Mouse (Mus musculus): ENCODE data around the gene Prkn. TPM values are rescaled to one million over a fixed set of nuclear protein-coding genes. Genes with fewer than 3 reads are reported as not detected.

Prkn gene
- polyA plus RNA-seq, 1 experiment from 2014 or later: 0.64 TPM

- H3K36me3 ChIP-seq: no peaks in the 10 kb centered on the region
- no peaks in the 10 kb centered on the region for H3K9me3 ChIP-seq (replicated peaks)
- no peak overlapping the region for H3K4me2 ChIP-seq
- no peaks in the 10 kb centered on the region for H3K4me1 ChIP-seq
- H3K27ac ChIP-seq: no peak overlapping the region
- no peak overlapping the region for H3K9ac ChIP-seq
- ATAC-seq: no peak
- 62% methylated on average over 2 of the region's 2 CpGs for WGBS (ENCODE audit: insufficient replicate concordance)
- H3K27me3 ChIP-seq (replicated peaks): no peaks in the 10 kb centered on the region
- H3K4me3 ChIP-seq: no peak overlapping the region
Measured at GRCm38 (mm10) chr17:11375461-11375860, 535.3 kb downstream of the Prkn start.

- H3K27me3 ChIP-seq (replicated peaks): no peaks in the 10 kb centered on the region
- H3K4me3 ChIP-seq: no peak overlapping the region
- no peak for ATAC-seq
- no peaks in the 10 kb centered on the region for H3K4me1 ChIP-seq
- H3K9me3 ChIP-seq (replicated peaks): no peaks in the 10 kb centered on the region
- no peak overlapping the region for H3K9ac ChIP-seq
- no peak overlapping the region for H3K4me2 ChIP-seq
- H3K36me3 ChIP-seq: no peaks in the 10 kb centered on the region
- 72% methylated on average over 8 of the region's 8 CpGs for WGBS (ENCODE audit: insufficient replicate concordance)
- no peak overlapping the region for H3K27ac ChIP-seq
Measured at GRCm38 (mm10) chr17:11383364-11383962, 543.3 kb downstream of the Prkn start.

- Histone ChIP-seq H3K9ac (no peak overlapping the region), H3K9me3 (replicated peaks) (no peaks in the 10 kb centered on the region), H3K36me3 (no peaks in the 10 kb centered on the region), H3K27me3 (replicated peaks) (no peaks in the 10 kb centered on the region), H3K4me3 (no peak overlapping the region), H3K4me2 (no peak overlapping the region), H3K27ac (no peak overlapping the region), H3K4me1 (no peaks in the 10 kb centered on the region)
- no peak for ATAC-seq
- WGBS (ENCODE audit: insufficient replicate concordance): 67% methylated on average over 4 of the region's 4 CpGs
Measured at GRCm38 (mm10) chr17:11385246-11385645, 545.1 kb downstream of the Prkn start.

GRCm38 (mm10) chr17:11392622-11393294, 552.6 kb downstream of the Prkn start:
- no peaks in the 10 kb centered on the region for H3K9me3 ChIP-seq (replicated peaks)
- no peak for ATAC-seq
- H3K4me2 ChIP-seq: no peak overlapping the region
- H3K4me1 ChIP-seq: no peaks in the 10 kb centered on the region
- no peak overlapping the region for H3K27ac ChIP-seq
- no peaks in the 10 kb centered on the region for H3K36me3 ChIP-seq
- H3K9ac ChIP-seq: no peak overlapping the region
- WGBS (ENCODE audit: insufficient replicate concordance): 68% methylated on average over 11 of the region's 11 CpGs
- no peaks in the 10 kb centered on the region for H3K27me3 ChIP-seq (replicated peaks)
- no peak overlapping the region for H3K4me3 ChIP-seq

GRCm38 (mm10) chr17:11394607-11395006, 554.4 kb downstream of the Prkn start:
- H3K27me3 ChIP-seq (replicated peaks): no peaks in the 10 kb centered on the region
- ATAC-seq: no peak
- no peak overlapping the region for H3K27ac ChIP-seq
- WGBS (ENCODE audit: insufficient replicate concordance): 76% methylated on average over 6 of the region's 6 CpGs
- no peaks in the 10 kb centered on the region for H3K4me1 ChIP-seq
- H3K36me3 ChIP-seq: no peaks in the 10 kb centered on the region
- H3K4me3 ChIP-seq: no peak overlapping the region
- H3K9ac ChIP-seq: no peak overlapping the region
- no peaks in the 10 kb centered on the region for H3K9me3 ChIP-seq (replicated peaks)
- H3K4me2 ChIP-seq: no peak overlapping the region

GRCm38 (mm10) chr17:11397678-11398077, 557.5 kb downstream of the Prkn start:
- no peak for ATAC-seq
- H3K9me3 ChIP-seq (replicated peaks): no peaks in the 10 kb centered on the region
- H3K27ac ChIP-seq: no peak overlapping the region

GRCm38 (mm10) chr17:11402225-11402875, 562.2 kb downstream of the Prkn start:
- Histone ChIP-seq H3K4me2 (no peak overlapping the region), H3K27ac (no peak overlapping the region), H3K36me3 (no peaks in the 10 kb centered on the region), H3K27me3 (replicated peaks) (no peaks in the 10 kb centered on the region), H3K9ac (no peak overlapping the region), H3K9me3 (replicated peaks) (no peaks in the 10 kb centered on the region), H3K4me1 (no peaks in the 10 kb centered on the region), H3K4me3 (no peak overlapping the region)
- WGBS (ENCODE audit: insufficient replicate concordance): 55% methylated on average over 2 of the region's 2 CpGs
- no peak for ATAC-seq

More at GRCm38 (mm10) chr17:11397678-11398077, 557.5 kb downstream of the Prkn start:
- Histone ChIP-seq H3K4me1 (no peaks in the 10 kb centered on the region), H3K36me3 (no peaks in the 10 kb centered on the region), H3K9ac (no peak overlapping the region), H3K27me3 (replicated peaks) (no peaks in the 10 kb centered on the region), H3K4me2 (no peak overlapping the region), H3K4me3 (no peak overlapping the region)
- WGBS (ENCODE audit: insufficient replicate concordance): 66% methylated on average over 4 of the region's 4 CpGs

- Histone ChIP-seq H3K4me2 (no peak overlapping the region), H3K9me3 (replicated peaks) (no peaks in the 10 kb centered on the region), H3K27me3 (replicated peaks) (no peaks in the 10 kb centered on the region), H3K4me3 (no peak overlapping the region), H3K27ac (no peak overlapping the region), H3K4me1 (no peaks in the 10 kb centered on the region), H3K9ac (no peak overlapping the region), H3K36me3 (no peaks in the 10 kb centered on the region)
- 34% methylated on average over 10 of the region's 10 CpGs for WGBS (ENCODE audit: insufficient replicate concordance)
- no peak for ATAC-seq
Measured at GRCm38 (mm10) chr17:11411414-11411813, 571.2 kb downstream of the Prkn start.

GRCm38 (mm10) chr17:11413688-11414087, 573.5 kb downstream of the Prkn start:
- Histone ChIP-seq H3K9ac (no peak overlapping the region), H3K4me3 (no peak overlapping the region), H3K4me1 (no peaks in the 10 kb centered on the region), H3K36me3 (no peaks in the 10 kb centered on the region), H3K9me3 (replicated peaks) (no peaks in the 10 kb centered on the region), H3K27ac (no peak overlapping the region), H3K27me3 (replicated peaks) (no peaks in the 10 kb centered on the region), H3K4me2 (no peak overlapping the region)
- ATAC-seq: no peak
- 58% methylated on average over 5 of the region's 5 CpGs for WGBS (ENCODE audit: insufficient replicate concordance)

GRCm38 (mm10) chr17:11414288-11414687, 574.1 kb downstream of the Prkn start:
- H3K4me2 ChIP-seq: no peak overlapping the region
- H3K27ac ChIP-seq: no peak overlapping the region
- no peak for ATAC-seq
- no peaks in the 10 kb centered on the region for H3K9me3 ChIP-seq (replicated peaks)
- H3K4me1 ChIP-seq: no peaks in the 10 kb centered on the region
- no peak overlapping the region for H3K4me3 ChIP-seq
- no peaks in the 10 kb centered on the region for H3K36me3 ChIP-seq
- no peak overlapping the region for H3K9ac ChIP-seq
- WGBS (ENCODE audit: insufficient replicate concordance): 68% methylated on average over 4 of the region's 4 CpGs
- H3K27me3 ChIP-seq (replicated peaks): no peaks in the 10 kb centered on the region

GRCm38 (mm10) chr17:11417150-11417549, 577.0 kb downstream of the Prkn start:
- 55% methylated on average over 3 of the region's 3 CpGs for WGBS (ENCODE audit: insufficient replicate concordance)
- H3K9me3 ChIP-seq (replicated peaks): no peaks in the 10 kb centered on the region

GRCm38 (mm10) chr17:11419484-11419883, 579.3 kb downstream of the Prkn start:
- no peaks in the 10 kb centered on the region for H3K27me3 ChIP-seq (replicated peaks)
- no peaks in the 10 kb centered on the region for H3K36me3 ChIP-seq
- H3K27ac ChIP-seq: no peak overlapping the region
- no peak overlapping the region for H3K4me3 ChIP-seq
- no peaks in the 10 kb centered on the region for H3K4me1 ChIP-seq
- H3K4me2 ChIP-seq: no peak overlapping the region
- WGBS (ENCODE audit: insufficient replicate concordance): 71% methylated on average over 3 of the region's 3 CpGs
- H3K9ac ChIP-seq: no peak overlapping the region
- H3K9me3 ChIP-seq (replicated peaks): no peaks in the 10 kb centered on the region
- no peak for ATAC-seq

More at GRCm38 (mm10) chr17:11417150-11417549, 577.0 kb downstream of the Prkn start:
- H3K4me1 ChIP-seq: no peaks in the 10 kb centered on the region
- H3K9ac ChIP-seq: no peak overlapping the region
- no peak overlapping the region for H3K4me3 ChIP-seq
- H3K36me3 ChIP-seq: no peaks in the 10 kb centered on the region
- no peaks in the 10 kb centered on the region for H3K27me3 ChIP-seq (replicated peaks)
- H3K27ac ChIP-seq: no peak overlapping the region
- no peak overlapping the region for H3K4me2 ChIP-seq
- ATAC-seq: no peak

All from liver, embryonic 12.5 days (tissue).